Mouse (Mus musculus): ENCODE results near the gene Dnaic1. TPM values are rescaled to one million over a fixed set of nuclear protein-coding genes. Genes with fewer than 3 reads are reported as not detected.

The Dnaic1 gene
- polyA plus RNA-seq (2016; fragmentation: Nextera tagmentation; extraction: Ambion mirVana) = 1.4 and 1.7 TPM in 2 replicates

- Histone ChIP-seq H3K27ac (peak within 1 kb of the TSS; percentile 83), H3K27me3 (ENCODE audit: insufficient read depth, poor library complexity, severe bottlenecking) (peaks cover 47% of the 10 kb centered on the region)
- WGBS = 1% methylated on average over 41 of the region's 41 CpGs
Observed at GRCm38 (mm10) chr4:41569411-41569885, at the start of gene Dnaic1, which contains the start of gene Fam219a. Dnaic1 (plus strand) TSS chr4:41569775. Fam219a (minus strand) TSS chr4:41569538.

GRCm38 (mm10) chr4:41520641-41521040 lies 48.9 kb upstream of the Dnaic1 start:
- Histone ChIP-seq H3K27ac (no peak overlapping the region), H3K4me3 (no peak overlapping the region), H3K27me3 (ENCODE audit: insufficient read depth, poor library complexity, severe bottlenecking) (peaks cover 47% of the 10 kb centered on the region), H3K36me3 (no peaks in the 10 kb centered on the region), H3K9me3 (no peaks in the 10 kb centered on the region), H3K4me1 (peaks cover 8% of the 10 kb centered on the region; the same call in 1 of the 2 replicates)
- 33% methylated on average over 14 of the region's 14 CpGs for WGBS
- DNase-seq (ENCODE audit: low spot score) = no peak

More at GRCm38 (mm10) chr4:41569411-41569885, at the start of gene Dnaic1, which contains the start of gene Fam219a:
- no peaks in the 10 kb centered on the region for H3K36me3 ChIP-seq
- H3K4me1 ChIP-seq = peaks cover 17% of the 10 kb centered on the region
- DNase-seq (ENCODE audit: low spot score) = peak; percentile 99
- H3K9me3 ChIP-seq = no peaks in the 10 kb centered on the region
- H3K4me3 ChIP-seq = peak within 1 kb of the TSS; percentile 86

GRCm38 (mm10) chr4:41522136-41522535 lies 47.4 kb upstream of the Dnaic1 start:
- H3K27me3 ChIP-seq (ENCODE audit: insufficient read depth, poor library complexity, severe bottlenecking) = peaks cover 59% of the 10 kb centered on the region
- DNase-seq (ENCODE audit: low spot score) = no peak

GRCm38 (mm10) chr4:41522788-41523187 lies 46.8 kb upstream of the Dnaic1 start:
- no peaks in the 10 kb centered on the region for H3K9me3 ChIP-seq
- no peak overlapping the region for H3K27ac ChIP-seq
- no peak for DNase-seq (ENCODE audit: low spot score)
- WGBS = 48% methylated on average over 5 of the region's 5 CpGs
- H3K4me3 ChIP-seq = no peak overlapping the region
- H3K4me1 ChIP-seq = peaks cover 12% of the 10 kb centered on the region
- peaks cover 60% of the 10 kb centered on the region for H3K27me3 ChIP-seq (ENCODE audit: insufficient read depth, poor library complexity, severe bottlenecking)
- no peaks in the 10 kb centered on the region for H3K36me3 ChIP-seq

More at GRCm38 (mm10) chr4:41522136-41522535, 47.4 kb upstream of the Dnaic1 start:
- WGBS = 84% methylated on average over 6 of the region's 6 CpGs
- Histone ChIP-seq H3K36me3 (no peaks in the 10 kb centered on the region), H3K27ac (no peak overlapping the region), H3K4me1 (peaks cover 11% of the 10 kb centered on the region), H3K4me3 (no peak overlapping the region), H3K9me3 (no peaks in the 10 kb centered on the region)

GRCm38 (mm10) chr4:41523839-41524238 lies 45.7 kb upstream of the Dnaic1 start:
- 67% methylated on average over 7 of the region's 7 CpGs for WGBS
- H3K9me3 ChIP-seq = no peaks in the 10 kb centered on the region
- DNase-seq (ENCODE audit: low spot score) = no peak
- no peaks in the 10 kb centered on the region for H3K36me3 ChIP-seq
- no peak overlapping the region for H3K27ac ChIP-seq
- H3K4me3 ChIP-seq = no peak overlapping the region
- H3K27me3 ChIP-seq (ENCODE audit: insufficient read depth, poor library complexity, severe bottlenecking) = peaks cover 58% of the 10 kb centered on the region
- H3K4me1 ChIP-seq = peaks cover 17% of the 10 kb centered on the region

GRCm38 (mm10) chr4:41524829-41525228 lies 44.7 kb upstream of the Dnaic1 start:
- Histone ChIP-seq H3K27me3 (ENCODE audit: insufficient read depth, poor library complexity, severe bottlenecking) (peaks cover 48% of the 10 kb centered on the region), H3K4me1 (peaks cover 17% of the 10 kb centered on the region), H3K27ac (no peak overlapping the region), H3K9me3 (no peaks in the 10 kb centered on the region), H3K4me3 (no peak overlapping the region), H3K36me3 (no peaks in the 10 kb centered on the region)
- 68% methylated on average over 9 of the region's 9 CpGs for WGBS
- DNase-seq (ENCODE audit: low spot score) = no peak

GRCm38 (mm10) chr4:41526553-41526952 lies 43.0 kb upstream of the Dnaic1 start:
- H3K36me3 ChIP-seq = no peaks in the 10 kb centered on the region
- peaks cover 13% of the 10 kb centered on the region; the same call in 1 of the 2 replicates for H3K4me1 ChIP-seq
- 78% methylated on average over 7 of the region's 7 CpGs for WGBS
- H3K4me3 ChIP-seq = no peak overlapping the region
- peaks cover 34% of the 10 kb centered on the region for H3K27me3 ChIP-seq (ENCODE audit: insufficient read depth, poor library complexity, severe bottlenecking)
- H3K27ac ChIP-seq = no peak overlapping the region
- no peak for DNase-seq (ENCODE audit: low spot score)
- no peaks in the 10 kb centered on the region for H3K9me3 ChIP-seq

GRCm38 (mm10) chr4:41527076-41527475 lies 42.5 kb upstream of the Dnaic1 start:
- peaks cover 13% of the 10 kb centered on the region; the same call in 1 of the 2 replicates for H3K4me1 ChIP-seq
- no peak for DNase-seq (ENCODE audit: low spot score)
- peaks cover 29% of the 10 kb centered on the region for H3K27me3 ChIP-seq (ENCODE audit: insufficient read depth, poor library complexity, severe bottlenecking)
- H3K36me3 ChIP-seq = no peaks in the 10 kb centered on the region
- no peak overlapping the region for H3K4me3 ChIP-seq
- no peak overlapping the region; the same call in 1 of the 2 replicates for H3K27ac ChIP-seq
- 45% methylated on average over 13 of the region's 13 CpGs for WGBS
- H3K9me3 ChIP-seq = no peaks in the 10 kb centered on the region

- Histone ChIP-seq H3K27me3 (ENCODE audit: insufficient read depth, poor library complexity, severe bottlenecking) (peaks cover 21% of the 10 kb centered on the region; the same call in 1 of the 2 replicates), H3K36me3 (no peaks in the 10 kb centered on the region), H3K4me3 (no peak overlapping the region), H3K27ac (no peak overlapping the region), H3K4me1 (peaks cover 13% of the 10 kb centered on the region; the same call in 1 of the 2 replicates), H3K9me3 (no peaks in the 10 kb centered on the region)
- no peak for DNase-seq (ENCODE audit: low spot score)
- 54% methylated on average over 8 of the region's 8 CpGs for WGBS
Observed at GRCm38 (mm10) chr4:41527996-41528395, 41.6 kb upstream of the Dnaic1 start.

- DNase-seq (ENCODE audit: low spot score) = no peak
- WGBS = 18% methylated on average over 6 of the region's 6 CpGs
- Histone ChIP-seq H3K27me3 (ENCODE audit: insufficient read depth, poor library complexity, severe bottlenecking) (no peaks in the 10 kb centered on the region), H3K4me3 (no peak overlapping the region), H3K27ac (no peak overlapping the region), H3K4me1 (0 out of 2 replicates have a peak, but pooled peaks cover 6% of the 10 kb centered on the region), H3K9me3 (no peaks in the 10 kb centered on the region), H3K36me3 (no peaks in the 10 kb centered on the region)
Observed at GRCm38 (mm10) chr4:41532420-41532819, 37.2 kb upstream of the Dnaic1 start.

GRCm38 (mm10) chr4:41534866-41535265 lies 34.7 kb upstream of the Dnaic1 start:
- no peaks in the 10 kb centered on the region for H3K27me3 ChIP-seq (ENCODE audit: insufficient read depth, poor library complexity, severe bottlenecking)
- 75% methylated on average over 5 of the region's 5 CpGs for WGBS
- H3K9me3 ChIP-seq = no peaks in the 10 kb centered on the region
- H3K27ac ChIP-seq = no peak overlapping the region
- no peak overlapping the region for H3K4me3 ChIP-seq
- no peak for DNase-seq (ENCODE audit: low spot score)
- no peaks in the 10 kb centered on the region for H3K36me3 ChIP-seq
- no peaks in the 10 kb centered on the region for H3K4me1 ChIP-seq

- Histone ChIP-seq H3K4me1 (no peaks in the 10 kb centered on the region), H3K9me3 (no peaks in the 10 kb centered on the region), H3K27ac (no peak overlapping the region), H3K36me3 (no peaks in the 10 kb centered on the region), H3K27me3 (ENCODE audit: insufficient read depth, poor library complexity, severe bottlenecking) (no peaks in the 10 kb centered on the region), H3K4me3 (no peak overlapping the region)
- 69% methylated on average over 8 of the region's 8 CpGs for WGBS
- no peak for DNase-seq (ENCODE audit: low spot score)
Observed at GRCm38 (mm10) chr4:41542136-41542535, 27.4 kb upstream of the Dnaic1 start.

GRCm38 (mm10) chr4:41545985-41546384 lies 23.6 kb upstream of the Dnaic1 start:
- Histone ChIP-seq H3K27me3 (ENCODE audit: insufficient read depth, poor library complexity, severe bottlenecking) (no peaks in the 10 kb centered on the region), H3K27ac (no peak overlapping the region), H3K4me3 (no peak overlapping the region), H3K4me1 (no peaks in the 10 kb centered on the region), H3K36me3 (no peaks in the 10 kb centered on the region), H3K9me3 (no peaks in the 10 kb centered on the region)
- no peak for DNase-seq (ENCODE audit: low spot score)
- WGBS = 15% methylated on average over 8 of the region's 8 CpGs

GRCm38 (mm10) chr4:41547086-41547485 lies 22.5 kb upstream of the Dnaic1 start:
- no peak for DNase-seq (ENCODE audit: low spot score)
- WGBS = 65% methylated on average over 1 of the region's 1 CpGs
- no peaks in the 10 kb centered on the region for H3K36me3 ChIP-seq
- H3K4me1 ChIP-seq = no peaks in the 10 kb centered on the region
- H3K9me3 ChIP-seq = no peaks in the 10 kb centered on the region
- H3K27me3 ChIP-seq (ENCODE audit: insufficient read depth, poor library complexity, severe bottlenecking) = no peaks in the 10 kb centered on the region
- H3K27ac ChIP-seq = no peak overlapping the region
- H3K4me3 ChIP-seq = no peak overlapping the region
